Mouse (Mus musculus) megakaryocyte-erythroid progenitor cell, adult 5-6 weeks (primary cell): ENCODE data around the gene Lmx1a. TPM values are rescaled to one million over a fixed set of nuclear protein-coding genes. Genes with fewer than 3 reads are reported as not detected.

Experiments used
- ATAC-seq: replicated peaks from 2 replicates; pipeline ENCODE4 v1.8.0; 2016; ENCODE audit warnings: mild to moderate bottlenecking, inconsistent platforms; ENCODE audit not compliant: severe bottlenecking, poor library complexity, low FRiP score, low TSS enrichment
- total RNA-seq, 2 experiments: library from RNA; stranded (forward) in 1 of 2; stranded (reverse) in 1 of 2; fragments of 200-1000, 215-1000 nt in 1 of 2; fragments of >200 nt in 1 of 2; fragmentation: Nextera tagmentation in 1 of 2; gene quantifications; 2 replicates each; pipeline ENCODE4 v1.2.3; 2014 to 2017

Gene Lmx1a
- total RNA-seq, 2 experiments from 2014 or later, result not detected

DNA sequence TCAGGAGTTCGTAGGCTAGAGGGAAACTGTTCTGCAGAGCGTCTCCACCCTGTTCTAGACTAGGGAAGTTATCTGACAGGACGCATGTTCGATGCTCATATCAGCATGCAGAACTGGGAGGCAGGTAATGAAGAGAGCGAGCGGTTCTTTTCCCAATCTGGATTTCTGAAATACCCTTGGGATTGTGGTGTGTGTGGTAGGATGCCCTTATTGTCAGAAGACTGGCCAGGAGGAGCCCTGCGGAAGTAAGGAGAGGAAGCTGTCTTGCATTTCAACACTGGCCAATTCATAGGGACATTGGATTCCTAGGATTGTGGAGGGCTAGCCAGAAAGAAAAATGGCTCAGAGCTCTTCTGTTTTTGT, 3.6 kb downstream of the Lmx1a start:
- no peak for ATAC-seq

DNA sequence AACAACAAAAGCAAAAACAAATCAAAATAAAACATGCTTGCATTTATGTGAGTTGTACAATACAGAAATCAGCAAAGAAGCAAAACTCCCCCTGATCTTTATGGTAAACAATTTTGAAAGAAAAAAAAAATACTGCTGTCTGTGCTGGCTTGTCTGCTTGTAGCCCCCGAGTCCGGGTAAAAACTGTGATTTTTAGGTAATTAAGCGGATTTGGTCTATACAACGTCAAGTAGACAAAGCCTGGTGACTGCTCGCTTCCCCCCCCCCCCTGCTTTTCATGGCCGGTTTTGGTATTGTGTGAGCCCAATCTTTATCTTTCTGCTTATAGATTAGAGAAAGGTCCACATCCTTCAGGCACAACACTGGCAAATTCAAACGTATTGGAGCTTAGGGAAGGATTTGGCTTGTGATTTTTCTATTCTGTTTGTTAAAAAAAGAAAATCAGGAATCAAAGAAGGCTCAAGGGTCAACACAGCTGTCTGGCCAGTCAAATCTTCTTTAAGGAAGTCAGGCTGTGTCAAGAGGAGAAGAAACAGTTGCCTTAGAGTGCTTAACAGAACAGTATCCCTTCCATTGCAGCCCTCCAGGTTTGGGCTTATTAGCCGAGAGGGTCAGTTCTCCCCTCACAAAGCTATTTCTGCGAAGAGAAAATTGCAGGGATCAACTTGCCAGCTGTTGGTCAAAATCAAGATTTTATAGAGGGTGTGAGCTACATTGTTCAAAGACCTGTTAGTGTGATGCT, 4.6 kb downstream of the Lmx1a start:
- ATAC-seq, result no peak

- ATAC-seq, result no peak
Observed at GRCm38 (mm10) chr1:167694731-167695130, 5.7 kb downstream of the Lmx1a start.

DNA sequence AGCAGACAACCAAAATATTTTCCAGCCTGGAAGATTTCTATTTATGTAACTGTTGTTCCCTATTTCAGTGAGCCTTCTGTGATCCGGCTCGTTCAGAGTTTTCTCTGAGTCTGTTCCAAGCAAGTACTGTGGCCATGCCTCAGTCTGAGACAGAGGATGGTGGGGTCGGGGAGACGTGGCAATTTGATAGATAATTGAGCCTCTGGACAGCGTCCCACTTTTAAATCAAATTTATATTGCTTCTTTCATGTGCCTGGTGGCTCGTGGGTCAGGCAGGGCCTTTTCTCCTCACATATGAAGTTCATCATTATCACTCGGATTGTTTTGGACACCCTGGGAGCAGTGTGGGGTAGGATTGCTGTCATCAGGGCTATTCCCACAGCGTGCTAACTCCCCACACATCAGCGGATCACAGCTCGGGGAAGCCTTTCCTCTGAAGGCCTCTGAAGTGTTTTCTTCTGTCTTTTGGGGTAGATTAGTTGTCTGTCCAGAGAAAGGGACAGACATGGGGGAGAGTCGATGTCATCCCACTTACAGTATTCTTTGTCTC, 6.9 kb downstream of the Lmx1a start:
- ATAC-seq, result no peak

DNA sequence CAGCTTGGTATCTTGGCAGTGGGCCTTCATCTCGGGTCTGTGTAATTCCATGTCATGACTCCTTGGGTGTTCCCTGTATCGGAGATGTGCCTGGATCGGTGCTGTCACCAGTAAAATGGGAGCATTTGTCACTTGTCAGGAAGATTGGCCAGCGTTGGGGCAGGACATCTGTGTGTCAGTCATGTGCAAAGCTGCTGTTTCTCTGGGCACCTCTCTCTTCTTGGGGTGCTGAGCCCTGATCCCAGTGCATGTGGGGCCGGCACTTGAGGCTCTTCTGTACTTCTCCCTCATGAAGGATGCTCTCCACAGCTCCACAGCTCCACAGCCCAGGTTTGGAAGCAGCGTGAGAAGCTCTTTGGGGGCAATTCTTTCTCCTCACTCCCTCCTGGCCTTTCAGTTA, 10.7 kb downstream of the Lmx1a start:
- ATAC-seq, result no peak

GRCm38 (mm10) chr1:167700221-167700620, 11.2 kb downstream of the Lmx1a start:
- ATAC-seq, result no peak

DNA sequence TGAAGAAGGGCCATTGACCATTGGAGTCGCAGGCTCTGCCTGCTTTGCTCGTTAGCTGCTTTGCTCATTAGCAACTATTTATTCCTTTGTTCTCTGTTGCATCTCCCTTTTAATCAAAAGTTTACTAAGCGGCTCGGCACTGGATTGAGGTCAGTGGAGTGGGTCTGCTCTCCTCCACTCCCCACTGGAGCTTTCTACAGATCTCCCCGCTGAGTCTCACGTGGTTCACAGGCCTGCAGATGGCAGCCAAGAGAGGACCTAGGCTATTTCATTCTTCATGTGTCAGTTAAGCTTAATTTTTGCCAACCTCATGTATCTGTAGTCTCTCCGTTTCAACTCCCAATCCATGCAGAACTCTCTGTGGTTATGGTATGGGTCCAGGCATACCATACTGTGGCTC, 16.5 kb downstream of the Lmx1a start:
- ATAC-seq, result no peak

DNA sequence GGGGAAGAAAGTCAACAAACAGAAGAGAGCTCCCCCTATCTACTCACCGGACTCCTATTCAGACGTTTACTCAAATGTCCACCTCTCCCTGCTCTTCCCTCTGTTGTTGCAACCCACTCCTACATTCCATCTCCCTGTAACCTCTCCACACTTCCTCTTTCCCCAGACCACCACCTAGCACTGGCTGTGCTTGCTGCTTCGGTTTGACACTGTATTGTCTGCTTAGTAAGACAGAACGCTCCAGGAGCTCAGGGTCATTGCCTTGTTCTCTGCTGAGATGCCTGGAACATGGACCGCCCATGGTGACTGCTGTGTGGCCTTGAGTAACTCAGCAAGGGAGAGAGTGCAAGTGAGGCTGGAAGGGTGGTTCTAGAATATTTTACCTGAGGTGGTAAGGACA, 19.7 kb downstream of the Lmx1a start:
- ATAC-seq, result no peak

GRCm38 (mm10) chr1:167715730-167716341, 26.8 kb downstream of the Lmx1a start:
- no peak for ATAC-seq

- no peak for ATAC-seq
Observed at GRCm38 (mm10) chr1:167734471-167734870, 45.4 kb downstream of the Lmx1a start.

- ATAC-seq, result no peak
Observed at GRCm38 (mm10) chr1:167736793-167737192, 47.8 kb downstream of the Lmx1a start.

DNA sequence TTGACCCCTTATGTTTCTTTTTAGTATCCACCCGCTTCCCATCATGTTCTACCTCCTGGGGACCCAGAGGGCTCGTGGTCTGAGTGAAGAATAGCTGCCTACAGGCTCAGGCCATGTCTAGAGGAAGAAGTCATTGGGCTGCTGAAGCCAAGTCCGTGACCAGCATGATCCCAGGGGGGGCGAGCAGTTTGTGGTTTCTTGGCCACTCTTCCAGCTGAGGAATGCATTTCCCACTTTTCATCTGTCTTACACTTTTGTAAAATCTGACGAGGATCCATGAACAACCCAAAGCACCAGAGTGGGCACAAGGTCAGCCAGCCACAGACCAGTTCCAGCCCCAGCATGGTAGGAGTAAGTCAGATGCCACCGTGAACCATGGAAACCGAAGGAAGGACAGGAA, 50.2 kb downstream of the Lmx1a start:
- no peak for ATAC-seq

DNA sequence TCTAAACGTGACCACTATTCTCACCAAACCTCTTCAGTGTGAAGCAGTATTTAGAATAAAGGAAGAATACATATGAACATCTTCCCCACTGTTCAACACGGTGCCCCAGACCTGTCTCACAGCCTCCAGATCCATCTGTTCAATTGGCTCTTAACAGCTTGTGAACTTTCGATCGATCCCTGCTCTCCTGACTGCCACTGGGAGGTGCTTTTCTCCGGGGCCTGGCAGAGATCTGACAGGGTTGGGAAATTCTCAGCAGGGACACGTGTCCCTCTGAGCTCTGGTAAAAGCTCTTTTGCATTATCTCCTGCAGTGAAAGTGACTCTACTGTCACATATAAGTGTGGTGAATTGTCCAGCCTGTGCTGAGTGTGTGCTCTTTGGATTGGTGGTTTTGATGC, 57.6 kb downstream of the Lmx1a start:
- ATAC-seq, result no peak

- no peak for ATAC-seq
Observed at GRCm38 (mm10) chr1:167752661-167753060, 63.6 kb downstream of the Lmx1a start.

DNA sequence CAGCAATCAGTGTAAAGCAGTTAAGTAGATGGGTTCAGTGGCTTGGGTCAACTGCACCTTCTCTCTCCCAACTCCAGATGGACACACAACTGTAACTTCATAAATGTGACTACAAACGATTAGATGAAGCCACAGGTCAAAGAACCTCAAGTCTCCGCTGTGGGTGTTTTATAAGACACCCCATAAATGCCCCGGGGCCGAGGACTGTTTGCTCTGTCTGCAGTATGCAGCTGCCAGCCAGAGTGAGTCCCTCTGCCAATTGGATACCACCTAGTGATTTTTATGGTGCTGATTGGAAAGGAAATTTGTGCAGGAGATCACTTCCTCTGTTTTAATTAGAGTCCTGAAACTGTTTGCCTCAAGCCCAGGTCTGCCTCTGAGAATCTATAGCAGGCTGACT, 65.0 kb downstream of the Lmx1a start:
- ATAC-seq, result no peak

DNA sequence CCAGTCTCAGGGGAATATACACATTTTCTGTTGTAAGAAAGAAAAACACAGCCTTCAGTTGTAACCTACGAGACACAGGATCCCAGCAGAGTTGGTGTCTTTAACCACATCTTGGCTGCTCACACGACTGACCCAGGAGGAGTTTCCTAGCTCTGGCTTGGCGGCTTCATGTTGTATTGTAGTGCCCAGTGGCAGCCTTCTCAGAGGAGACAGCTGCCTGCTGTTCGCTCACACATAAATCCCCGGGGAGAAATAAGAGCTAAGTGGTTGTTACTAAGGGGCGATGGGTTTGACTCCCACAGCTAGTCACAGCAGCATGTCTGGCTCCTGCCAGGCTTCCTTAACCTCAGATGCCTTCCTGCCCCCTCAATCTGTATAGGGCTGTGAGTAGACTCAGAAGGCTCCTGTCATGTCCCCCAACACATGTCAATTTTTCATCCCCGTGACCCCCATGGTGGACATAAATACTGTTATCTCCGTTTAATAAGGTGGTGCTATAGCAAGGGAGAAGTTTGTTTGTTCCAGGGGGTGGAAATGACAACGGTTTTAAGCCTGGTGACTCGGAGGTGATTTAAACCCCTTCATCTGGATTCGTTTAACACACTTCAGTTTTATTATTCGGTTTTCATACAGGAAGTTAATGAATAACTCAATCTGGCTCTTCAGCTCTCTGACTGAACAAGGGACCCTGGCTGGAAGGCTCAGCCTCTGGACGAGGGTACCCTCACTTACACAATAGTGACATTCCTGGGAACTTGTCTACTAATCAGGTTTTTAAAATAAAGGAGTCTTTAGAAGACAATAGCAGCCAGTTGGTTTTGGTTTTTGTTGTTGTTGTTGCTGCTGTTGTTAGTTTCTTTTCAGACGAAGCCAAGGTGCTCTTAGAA, 65.8 kb downstream of the Lmx1a start:
- no peak for ATAC-seq

DNA sequence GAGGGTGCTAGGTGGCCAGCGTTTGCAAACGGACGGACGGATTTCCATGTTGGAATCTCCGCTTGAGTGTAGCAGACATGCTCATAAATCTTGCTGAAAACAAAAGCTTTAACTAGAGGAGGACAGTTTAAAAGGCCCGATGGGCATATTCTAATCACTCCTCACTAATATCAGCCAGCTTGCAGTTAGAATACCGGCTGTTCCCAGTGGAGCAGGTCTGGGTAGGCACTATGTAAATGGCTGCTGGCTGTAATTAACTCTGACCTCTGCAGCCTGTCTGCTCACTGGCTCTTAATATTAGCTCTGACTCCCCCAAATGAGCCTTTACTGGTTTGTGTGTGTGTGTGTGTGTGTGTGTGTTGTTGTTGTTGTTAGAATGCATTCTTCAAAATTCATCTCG, 69.2 kb downstream of the Lmx1a start:
- no peak for ATAC-seq

GRCm38 (mm10) chr1:167760307-167760706, 71.3 kb downstream of the Lmx1a start:
- ATAC-seq, result no peak

GRCm38 (mm10) chr1:167761785-167762223, 72.8 kb downstream of the Lmx1a start:
- no peak for ATAC-seq

DNA sequence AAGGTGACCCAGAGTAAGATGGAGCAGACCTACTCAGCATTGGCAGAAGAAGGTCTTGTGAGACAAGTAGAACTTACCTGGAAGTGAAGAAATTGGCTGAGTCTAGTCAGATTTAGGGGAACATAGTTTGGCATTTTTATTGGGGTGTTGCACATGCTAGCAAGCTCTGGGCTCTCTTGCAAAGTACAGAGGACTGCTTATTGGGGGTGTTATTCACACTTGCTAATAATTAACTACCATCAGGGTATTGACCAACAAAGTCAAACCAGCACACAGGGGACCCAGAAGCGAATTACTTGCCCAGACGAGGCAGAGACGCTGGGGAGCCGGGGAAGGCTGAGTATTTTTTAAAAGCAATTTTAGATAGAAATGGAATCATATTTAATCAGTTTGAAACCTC, 77.6 kb downstream of the Lmx1a start:
- ATAC-seq, result no peak
